Mouse (Mus musculus) kidney, embryonic 14.5 days (tissue): ENCODE results near the gene Dynlt1f. TPM values are rescaled to one million over a fixed set of nuclear protein-coding genes. Genes with fewer than 3 reads are reported as not detected.
"Not testable (repeated sequence)": the region's sequence is repeated elsewhere in the genome, so short reads cannot be mapped to it uniquely, and the experiment has no call there.

Experiments
- ATAC-seq: fragments of 200-750 bp; cut with Nextera tagmentation; 2 replicates; pipeline ENCODE4 v1.8.0; 2017; ENCODE audit warnings: moderate number of reproducible peaks, mild to moderate bottlenecking, moderate TSS enrichment, moderate library complexity; ENCODE audit not compliant: low FRiP score, low TSS enrichment
- H3K27ac ChIP-seq: fragments of 300-500 bp; sonication (generic); 2 replicates; pipeline ENCODE4 v1.5.1; 2014; ENCODE audit warnings: low read depth, mild to moderate bottlenecking, low read length, moderate library complexity, mixed read lengths
- H3K27me3 ChIP-seq: fragments of 300-500 bp; sonication (generic); 2 replicates; pipeline ENCODE4 v1.6.1; 2014; ENCODE audit warnings: mild to moderate bottlenecking, low read length; ENCODE audit not compliant: control insufficient read depth, insufficient read depth
- H3K36me3 ChIP-seq: fragments of 300-500 bp; sonication (generic); 2 replicates; pipeline ENCODE4 v1.6.1; 2014; ENCODE audit warnings: low read length, mixed read lengths; ENCODE audit not compliant: control insufficient read depth, insufficient read depth
- H3K4me1 ChIP-seq: fragments of 300-500 bp; sonication (generic); 2 replicates; pipeline ENCODE4 v1.6.1; 2014; ENCODE audit warnings: low read length, mixed read lengths; ENCODE audit not compliant: control insufficient read depth, insufficient read depth
- H3K4me2 ChIP-seq: fragments of 300-500 bp; sonication (generic); replicated peaks from 2 replicates; pipeline ENCODE4 v1.6.1; 2014; ENCODE audit warnings: low read depth, mild to moderate bottlenecking, low read length
- H3K4me3 ChIP-seq: fragments of 300-500 bp; sonication (generic); 2 replicates; pipeline ENCODE4 v1.5.1; 2014; ENCODE audit warnings: mild to moderate bottlenecking, low read length
- H3K9ac ChIP-seq: fragments of 300-500 bp; sonication (generic); 2 replicates; pipeline ENCODE4 v1.6.1; 2014; ENCODE audit warnings: low read depth, mild to moderate bottlenecking, low read length, moderate library complexity
- H3K9me3 ChIP-seq: fragments of 300-500 bp; sonication (generic); 2 replicates; pipeline ENCODE4 v1.6.1; 2016; ENCODE audit warnings: low read length; ENCODE audit not compliant: control insufficient read depth
- WGBS: fragments of 180-500 bp; shearing (Covaris S2); extraction: QIAGEN DNeasy Blood & Tissue Kit; methylation state at CpG from one replicate; pipeline ENCODE4 v1.1.7; 2014; 5-methylcytosine and 5-hydroxymethylcytosine counted together
- polyA plus RNA-seq: library from polyadenylated mRNA; unstranded; fragments of >200 nt; fragmentation: Nextera tagmentation; extraction: Ambion mirVana; gene quantifications from 2 replicates; pipeline ENCODE4 v1.2.1, GENCODE M21; 2014

Dynlt1f gene
- polyA plus RNA-seq, 1 experiment from 2014 or later = 324 TPM

DNA sequence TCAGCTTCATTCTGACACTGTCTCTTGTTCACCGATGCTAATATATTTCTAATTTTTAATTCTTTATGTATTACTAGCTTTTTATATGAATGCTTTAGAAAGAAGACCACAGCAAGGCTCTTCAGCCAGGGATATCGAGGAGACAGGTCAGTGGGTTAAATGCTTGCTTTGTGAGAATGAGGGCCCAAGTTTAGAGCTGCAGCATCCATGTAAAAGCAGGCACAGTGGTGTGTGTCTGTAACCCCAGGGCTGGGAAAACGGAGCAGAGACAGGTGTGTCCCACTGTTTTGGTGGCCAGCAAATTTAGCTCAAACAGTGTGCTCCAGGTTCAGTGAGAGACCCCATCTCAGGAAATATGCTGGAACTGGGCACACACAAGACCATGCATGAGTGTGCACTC is 8.2 kb downstream of the Dynlt1f start:
- WGBS = 100% methylated on average over 3 of the region's 3 CpGs
- ATAC-seq, H3K9me3 ChIP-seq, H3K27me3 ChIP-seq, H3K36me3 ChIP-seq, H3K4me3 ChIP-seq, H3K27ac ChIP-seq, H3K9ac ChIP-seq, H3K4me1 ChIP-seq, H3K4me2 ChIP-seq: not testable (repeated sequence)

DNA sequence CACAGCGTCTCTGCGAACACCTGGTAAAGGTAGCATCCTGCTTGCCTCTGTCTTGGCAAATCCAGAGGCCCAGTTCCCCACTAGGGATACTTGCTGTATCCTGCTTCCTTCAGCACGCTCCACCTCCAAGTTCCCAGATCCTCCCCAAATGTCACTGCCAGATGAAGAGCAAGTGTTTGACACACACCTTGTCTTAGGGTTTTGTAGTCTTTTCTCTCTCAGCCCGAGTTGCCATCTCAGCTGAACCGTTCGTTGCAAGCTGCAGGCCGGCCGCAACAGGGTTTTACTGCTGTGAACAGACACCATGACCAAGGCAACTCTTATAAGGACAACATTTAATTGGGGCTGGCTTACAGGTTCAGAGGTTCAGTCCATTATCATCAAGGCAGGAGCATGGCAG is 8.9 kb downstream of the Dynlt1f start:
- H3K27ac ChIP-seq, ATAC-seq, H3K36me3 ChIP-seq, H3K4me1 ChIP-seq, H3K9me3 ChIP-seq, H3K4me2 ChIP-seq, H3K27me3 ChIP-seq, H3K4me3 ChIP-seq, H3K9ac ChIP-seq: not testable (repeated sequence)
- WGBS = 96% methylated on average over 8 of the region's 8 CpGs

DNA sequence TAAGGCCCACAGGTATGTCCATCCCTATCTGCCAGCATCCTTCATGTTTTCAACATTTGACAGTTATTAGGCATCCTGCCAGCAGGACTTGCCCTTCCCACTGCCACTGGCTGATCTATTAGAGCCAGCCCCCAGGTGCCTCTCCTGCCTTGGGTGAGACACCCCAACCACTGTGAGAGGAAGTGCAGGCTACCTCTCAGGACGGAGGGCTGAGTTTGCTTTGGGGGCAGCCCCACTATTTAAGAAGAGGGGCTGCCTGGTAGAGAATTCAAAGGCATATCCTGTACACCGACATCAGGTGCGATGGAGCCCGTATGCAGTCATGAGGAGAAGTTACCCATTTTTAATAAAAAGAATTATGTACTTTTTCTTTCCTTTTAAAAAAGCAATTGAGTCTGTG is 10.0 kb downstream of the Dynlt1f start:
- ATAC-seq, H3K4me3 ChIP-seq: not testable (repeated sequence)
- 79% methylated on average over 1 of the region's 4 CpGs for WGBS

DNA sequence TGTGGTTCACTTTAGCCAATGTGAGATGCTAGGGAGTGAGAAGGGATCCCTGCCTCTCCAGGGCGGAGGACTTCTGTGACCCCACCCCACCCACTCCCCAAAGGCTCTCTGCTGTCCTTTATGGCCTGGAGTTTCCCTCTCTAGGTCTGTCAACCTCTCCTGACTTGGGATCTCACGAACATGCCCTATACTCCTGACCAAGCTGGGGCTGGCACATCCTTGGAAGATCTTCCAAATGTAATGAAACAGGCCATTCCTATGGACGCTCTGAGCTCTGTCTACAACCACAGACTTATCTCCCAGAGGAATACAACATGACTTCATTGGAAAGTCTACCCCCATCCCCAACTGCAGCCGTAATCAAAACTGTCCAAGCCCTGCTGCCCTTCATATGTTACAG is 11.0 kb downstream of the Dynlt1f start:
- not testable (repeated sequence) for H3K9me3 ChIP-seq, H3K27ac ChIP-seq
- WGBS = 85% methylated on average over 4 of the region's 4 CpGs

More for the DNA sequence above, 10.0 kb downstream of the Dynlt1f start:
- not testable (repeated sequence) for H3K9me3 ChIP-seq, H3K9ac ChIP-seq, H3K27ac ChIP-seq, H3K4me1 ChIP-seq, H3K27me3 ChIP-seq, H3K36me3 ChIP-seq, H3K4me2 ChIP-seq

DNA sequence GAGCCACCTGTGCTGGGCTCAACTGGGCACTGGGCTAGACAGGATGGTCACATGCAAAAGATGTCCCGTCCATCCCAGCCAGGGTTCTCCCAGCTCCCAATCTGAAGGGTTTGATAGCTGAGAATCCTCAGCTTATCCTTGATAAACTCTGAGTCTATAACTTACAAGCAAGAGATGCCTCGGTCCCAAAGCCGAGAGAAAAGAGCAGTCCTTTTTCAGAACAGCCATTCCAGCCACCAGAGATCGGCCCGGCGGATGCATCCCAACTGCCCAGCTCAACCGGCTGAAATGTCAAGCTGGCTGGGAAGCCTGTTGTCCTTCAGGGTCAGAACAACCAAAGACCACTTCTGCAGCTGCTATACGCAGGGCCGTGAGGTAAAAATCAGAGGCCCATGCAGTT is 11.5 kb downstream of the Dynlt1f start:
- H3K9ac ChIP-seq, H3K4me3 ChIP-seq, H3K9me3 ChIP-seq, H3K36me3 ChIP-seq, H3K27me3 ChIP-seq, ATAC-seq, H3K27ac ChIP-seq, H3K4me1 ChIP-seq, H3K4me2 ChIP-seq: not testable (repeated sequence)
- WGBS = 89% methylated on average over 7 of the region's 9 CpGs

More for the DNA sequence above, 11.0 kb downstream of the Dynlt1f start:
- H3K4me2 ChIP-seq, H3K4me1 ChIP-seq, H3K27me3 ChIP-seq, H3K36me3 ChIP-seq, H3K4me3 ChIP-seq, ATAC-seq, H3K9ac ChIP-seq: not testable (repeated sequence)

DNA sequence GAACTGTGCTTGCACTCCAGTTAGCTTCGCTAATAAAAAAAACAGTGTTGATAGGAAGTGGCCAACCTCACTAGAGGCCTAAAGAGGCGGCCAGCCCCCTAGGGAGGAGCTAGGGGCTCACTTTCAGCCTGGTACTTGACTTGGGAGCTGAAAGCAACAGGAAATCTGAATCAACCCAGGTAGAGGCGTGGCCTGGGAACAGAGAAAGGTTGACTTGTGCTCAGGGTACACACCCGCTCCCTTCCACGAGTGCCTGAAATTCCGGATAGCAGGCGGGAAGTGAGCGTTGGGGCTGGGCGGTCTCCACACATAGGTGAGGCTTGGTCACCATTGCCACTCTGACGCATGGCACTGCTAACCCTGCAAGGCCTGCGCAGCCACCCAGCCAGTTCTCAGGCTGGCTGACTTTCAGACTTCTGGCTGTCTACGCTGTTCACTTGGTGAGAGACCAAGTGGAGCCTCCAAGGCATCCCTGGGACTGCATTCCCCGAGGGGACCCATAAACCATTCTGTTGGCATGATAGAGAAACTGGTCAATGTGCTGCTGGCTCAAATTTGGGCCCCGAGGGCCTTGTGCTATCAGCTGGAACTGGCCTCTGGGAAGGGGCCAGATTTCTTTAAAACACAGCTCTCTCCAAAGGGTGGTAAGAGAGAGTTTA is 14.8 kb downstream of the Dynlt1f start:
- H3K4me2 ChIP-seq, H3K4me1 ChIP-seq, H3K9ac ChIP-seq, H3K4me3 ChIP-seq, H3K36me3 ChIP-seq, H3K27me3 ChIP-seq, H3K27ac ChIP-seq, H3K9me3 ChIP-seq: not testable (repeated sequence)
- 75% methylated on average over 14 of the region's 14 CpGs for WGBS
- 0 out of 2 replicates have a peak, but pooled peaks have one; percentile 28 for ATAC-seq

DNA sequence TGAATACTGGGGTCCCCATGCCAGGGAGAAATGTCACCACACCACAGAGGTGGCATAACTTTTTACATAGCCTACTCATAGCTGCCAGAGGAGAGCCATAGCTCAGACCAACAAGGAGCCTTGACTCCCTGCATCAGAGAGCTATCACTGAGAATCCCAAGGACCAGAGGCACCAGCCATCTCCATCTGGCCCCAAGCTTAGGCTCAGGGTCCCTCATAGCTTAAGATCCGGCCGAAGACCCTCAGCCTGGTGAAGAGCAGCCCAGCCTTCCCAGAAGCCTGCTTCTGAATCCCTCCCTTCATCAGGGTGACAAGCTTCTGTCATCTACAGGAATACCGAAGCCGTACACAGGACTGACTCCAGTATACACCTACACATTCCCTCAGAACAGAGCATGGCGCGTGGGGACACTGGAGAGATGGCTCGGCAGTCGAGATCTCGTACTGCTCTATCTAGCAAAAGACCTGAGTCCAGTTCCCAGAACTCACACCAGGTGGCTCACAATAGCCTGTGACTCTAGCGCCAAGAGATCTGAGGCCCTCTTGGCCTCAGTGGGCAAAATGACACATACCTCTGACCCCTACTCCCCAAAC is 15.6 kb downstream of the Dynlt1f start:
- WGBS = 94% methylated on average over 10 of the region's 10 CpGs
- not testable (repeated sequence) for H3K4me2 ChIP-seq, H3K4me3 ChIP-seq, ATAC-seq, H3K9ac ChIP-seq, H3K4me1 ChIP-seq, H3K27me3 ChIP-seq, H3K27ac ChIP-seq, H3K36me3 ChIP-seq, H3K9me3 ChIP-seq

DNA sequence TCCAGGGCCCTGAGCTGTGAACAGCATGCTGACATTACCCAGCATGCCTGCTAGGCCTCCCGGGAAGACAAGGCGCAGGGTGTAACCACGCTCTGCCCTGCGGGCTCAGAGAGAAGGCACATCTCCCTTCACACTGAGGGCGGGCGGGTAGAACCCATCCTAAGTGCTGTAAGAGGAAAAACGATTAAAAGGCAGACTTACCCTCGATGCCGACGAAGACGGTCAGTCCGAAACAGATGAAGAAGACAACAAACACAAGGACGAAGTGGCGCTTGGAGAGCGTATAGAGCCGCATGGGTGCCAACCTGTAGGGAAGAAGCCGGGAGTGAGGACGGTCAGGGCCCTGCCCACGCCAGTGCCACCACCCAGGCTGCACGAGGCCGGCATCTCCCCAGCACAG is 16.2 kb downstream of the Dynlt1f start:
- 96% methylated on average over 13 of the region's 21 CpGs for WGBS
- not testable (repeated sequence) for H3K4me1 ChIP-seq, H3K27me3 ChIP-seq

DNA sequence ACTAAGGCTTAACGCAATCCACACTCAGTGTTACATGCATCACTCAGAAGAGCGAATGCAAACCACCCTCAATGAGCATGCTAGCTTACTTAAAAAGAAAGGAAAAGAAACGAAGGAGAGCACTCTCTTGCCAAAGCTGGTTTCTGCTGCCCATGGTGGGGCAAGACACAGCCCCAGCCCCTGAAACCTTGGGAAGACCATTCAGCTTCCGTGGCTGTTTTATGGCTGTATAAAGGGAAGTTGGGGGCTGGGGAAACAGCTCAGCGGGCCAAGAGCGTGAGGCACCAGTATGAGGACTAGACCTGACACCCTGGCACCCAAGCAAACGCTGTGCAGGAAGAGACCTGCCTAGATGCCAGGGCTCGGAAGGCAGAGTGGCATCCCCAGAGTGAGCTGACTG is 17.3 kb downstream of the Dynlt1f start:
- not testable (repeated sequence) for H3K4me1 ChIP-seq, H3K36me3 ChIP-seq, H3K4me2 ChIP-seq, ATAC-seq, H3K9ac ChIP-seq, H3K27ac ChIP-seq, H3K27me3 ChIP-seq, H3K4me3 ChIP-seq, H3K9me3 ChIP-seq
- 88% methylated on average over 8 of the region's 8 CpGs for WGBS

More for the DNA sequence above, 16.2 kb downstream of the Dynlt1f start:
- H3K9me3 ChIP-seq, H3K4me3 ChIP-seq, H3K36me3 ChIP-seq, H3K4me2 ChIP-seq, ATAC-seq, H3K27ac ChIP-seq, H3K9ac ChIP-seq: not testable (repeated sequence)
